Mouse (Mus musculus): Measurements from ENCODE around the gene Scgb1b30. TPM values are rescaled to one million over a fixed set of nuclear protein-coding genes. Genes with fewer than 3 reads are reported as not detected.

Scgb1b30 gene
- polyA plus RNA-seq (2015; fragmentation: Nextera tagmentation; extraction: Ambion mirVana) = not detected in 2 replicates

DNA sequence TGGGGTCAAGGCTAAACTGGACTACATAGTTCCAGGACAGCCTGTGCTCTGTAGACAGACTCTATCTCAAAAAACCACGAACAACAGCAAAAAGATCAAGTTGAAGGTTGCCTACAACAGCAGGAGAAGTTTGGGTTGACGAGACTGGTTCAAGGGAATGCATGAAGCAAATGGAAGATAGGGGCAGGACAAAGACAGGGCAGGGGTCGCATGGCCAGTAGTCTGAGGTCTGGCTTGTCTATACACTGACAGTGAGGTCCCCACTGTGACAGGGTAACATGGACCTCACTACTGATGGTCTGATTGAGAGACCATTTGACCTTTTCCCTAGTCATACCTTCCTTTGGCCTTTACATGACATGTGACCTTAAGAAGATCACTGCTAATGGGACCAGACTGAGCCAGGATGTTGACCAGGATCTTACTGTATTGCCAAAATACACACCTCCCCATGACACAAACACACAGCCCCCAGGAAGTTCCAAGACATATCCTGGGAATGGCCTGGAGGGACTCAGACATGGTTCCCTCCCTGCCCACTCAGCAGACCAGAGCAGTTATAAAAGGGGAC lies at the start of gene Scgb1b30:
Gene Scgb1b30 (plus strand): TSS at position 521 of the 571 bp plus-strand sequence.

DNA sequence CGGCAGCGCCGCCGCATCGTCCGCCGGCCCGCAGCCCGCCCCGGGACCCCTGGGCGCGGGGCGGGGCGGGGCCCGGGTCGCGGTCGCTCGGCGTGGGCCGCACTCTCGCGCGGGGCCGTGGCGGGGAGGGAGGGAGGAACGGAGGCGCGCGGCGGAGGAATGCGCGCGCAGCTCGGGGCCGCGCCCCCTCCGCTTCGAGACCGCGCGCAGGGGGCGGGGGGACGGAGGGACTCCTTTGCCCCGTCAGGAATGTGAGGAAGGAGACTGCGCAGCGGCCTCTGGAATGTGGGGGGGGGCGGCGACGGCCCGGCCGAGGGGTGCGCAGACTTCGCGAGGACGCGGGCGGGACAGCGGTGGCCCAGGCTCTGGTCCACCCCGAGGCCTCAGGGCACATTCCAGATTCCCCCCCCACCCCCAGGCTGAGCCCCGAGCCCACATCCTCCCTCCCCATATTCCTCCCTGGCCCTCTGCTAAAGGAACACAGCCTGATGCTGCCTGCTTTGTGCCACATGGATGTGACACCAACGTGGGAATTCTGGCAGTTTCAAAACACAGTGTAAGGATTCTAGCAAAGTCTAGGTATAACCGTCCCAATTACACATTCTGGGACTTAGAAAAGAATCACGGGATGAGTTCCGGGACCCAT lies 38.0 kb downstream of the Scgb1b30 start, which contains the start of gene Wtip:
Gene Wtip (minus strand): TSS at position 152 of the 646 bp plus-strand sequence.

Other genes starting within 250 kb of the Scgb1b30 start
- not detected in 2 replicates for gene Scgb2b26, start 150.4 kb upstream of the Scgb1b30 start, polyA plus RNA-seq (2015; fragmentation: Nextera tagmentation; extraction: Ambion mirVana)
- gene Scgb2b27, start 81.5 kb upstream of the Scgb1b30 start, polyA plus RNA-seq (2015; fragmentation: Nextera tagmentation; extraction: Ambion mirVana) = not detected in 2 replicates
- gene Scgb1b27, start 73.9 kb upstream of the Scgb1b30 start, polyA plus RNA-seq (2015; fragmentation: Nextera tagmentation; extraction: Ambion mirVana) = not detected in 2 replicates
- gene Wtip, start 37.8 kb downstream of the Scgb1b30 start, polyA plus RNA-seq (2015; fragmentation: Nextera tagmentation; extraction: Ambion mirVana) = 2.7 and 4.0 TPM in 2 replicates
- 67.6 and 71.9 TPM in 2 replicates for gene Uba2, start 74.2 kb downstream of the Scgb1b30 start, polyA plus RNA-seq (2015; fragmentation: Nextera tagmentation; extraction: Ambion mirVana)
- 44.7 and 48.3 TPM in 2 replicates for gene Pdcd2l, start 101.2 kb downstream of the Scgb1b30 start, polyA plus RNA-seq (2015; fragmentation: Nextera tagmentation; extraction: Ambion mirVana)
- 646 and 684 TPM in 2 replicates for gene Gpi1, start 134.9 kb downstream of the Scgb1b30 start, polyA plus RNA-seq (2015; fragmentation: Nextera tagmentation; extraction: Ambion mirVana)
- not detected in 2 replicates for gene Gm6096, start 155.6 kb downstream of the Scgb1b30 start, polyA plus RNA-seq (2015; fragmentation: Nextera tagmentation; extraction: Ambion mirVana)
- 24.7 and 25.5 TPM in 2 replicates for gene 4931406P16Rik, start 218.1 kb downstream of the Scgb1b30 start, polyA plus RNA-seq (2015; fragmentation: Nextera tagmentation; extraction: Ambion mirVana)